Comparison of ENCODE assay signal across 1 mouse cellular context in genomic region chr5:42448644-42449043, GRCm38 (mm10).
TF ChIP-seq lines count a peak whose summit lies in the region.

No protein-coding gene starts in this region.

TF ChIP-seq in MEL, 35 proteins besides CTCF, POLR2A, EP300 and RAD21 (continued from another document):
- TF ChIP-seq MEF2A (IDR thresholded peaks at IDR 0.05; ENCODE audit: extremely low read depth, insufficient replicate concordance, low read depth, low read length, poor library complexity, severe bottlenecking) (peak; percentile 62; the same call in 1 of the 2 replicates), KAT2A (conservative IDR thresholded peaks at IDR 0.05; ENCODE audit: low read depth, low read length) (no peak), HCFC1 (IDR thresholded peaks at IDR 0.05; ENCODE audit: low read depth, low read length) (no peak), MXI1 (IDR thresholded peaks at IDR 0.05; ENCODE audit: low read depth, low read length) (peak; percentile 52; the same call in 1 of the 2 replicates), NRF1 (IDR thresholded peaks at IDR 0.05; ENCODE audit: insufficient read depth, low read depth, low read length, poor library complexity, severe bottlenecking) (peak; percentile 16; the same call in 1 of the 2 replicates), E2F4 (IDR thresholded peaks at IDR 0.05; ENCODE audit: borderline replicate concordance, low read depth, low read length) (no peak), ETS1 (IDR thresholded peaks at IDR 0.05; ENCODE audit: low read depth, low read length) (peak; percentile 95), MYB (IDR thresholded peaks at IDR 0.05; ENCODE audit: low read depth, low read length) (peak; percentile 82), RCOR1 (IDR thresholded peaks at IDR 0.05; ENCODE audit: low read depth, low read length) (peak; percentile 92), TBP (IDR thresholded peaks at IDR 0.05; ENCODE audit: low read depth, low read length) (no peak), GATA1 (IDR thresholded peaks at IDR 0.05; ENCODE audit: low read depth, low read length) (peak; percentile 80), ZMIZ1 (IDR thresholded peaks at IDR 0.05; ENCODE audit: low read depth, low read length) (no peak), USF1 (IDR thresholded peaks at IDR 0.05; ENCODE audit: low read depth, low read length) (0 out of 2 replicates have a peak, but pooled peaks have one; percentile 14)
